Mouse (Mus musculus) ES-E14 (cell line): ENCODE results near the gene Pclaf.

ENCODE experiments used
- MAFK ChIP-seq: IDR thresholded peaks from 2 replicates; pipeline ENCODE4 v1.6.1; 2014; ENCODE audit warnings: mild to moderate bottlenecking, low read depth, low read length, inconsistent platforms; ENCODE audit not compliant: insufficient read depth
- ZC3H11A ChIP-seq: IDR thresholded peaks from 2 replicates; pipeline ENCODE4 v1.6.1; 2012; ENCODE audit warnings: low read depth, mild to moderate bottlenecking, inconsistent platforms, low read length, borderline replicate concordance

- TF ChIP-seq MAFK: no peak
- no peak for TF ChIP-seq ZC3H11A
Measured at GRCm38 (mm10) chr9:65951082-65951587, 61.1 kb downstream of the Pclaf start.
